Mouse (Mus musculus) brain, embryonic 14.5 days (tissue): Measurements from ENCODE around the gene Slc4a5.

Experiments
- CTCF ChIP-seq: fragments of 200-500 bp; IDR thresholded peaks from 2 replicates; pipeline ENCODE4 v1.5.1; 2012; ENCODE audit warnings: inconsistent platforms, mild to moderate bottlenecking, moderate library complexity, borderline replicate concordance; ENCODE audit not compliant: insufficient read depth, insufficient read length; ENCODE audit errors: extremely low read depth
- POLR2A ChIP-seq: fragments of 200-500 bp; IDR thresholded peaks from 2 replicates; pipeline ENCODE4 v1.6.1; 2012; ENCODE audit warnings: mild to moderate bottlenecking, inconsistent platforms, borderline replicate concordance; ENCODE audit not compliant: poor library complexity, insufficient read depth, insufficient read length, severe bottlenecking; ENCODE audit errors: extremely low read depth

DNA sequence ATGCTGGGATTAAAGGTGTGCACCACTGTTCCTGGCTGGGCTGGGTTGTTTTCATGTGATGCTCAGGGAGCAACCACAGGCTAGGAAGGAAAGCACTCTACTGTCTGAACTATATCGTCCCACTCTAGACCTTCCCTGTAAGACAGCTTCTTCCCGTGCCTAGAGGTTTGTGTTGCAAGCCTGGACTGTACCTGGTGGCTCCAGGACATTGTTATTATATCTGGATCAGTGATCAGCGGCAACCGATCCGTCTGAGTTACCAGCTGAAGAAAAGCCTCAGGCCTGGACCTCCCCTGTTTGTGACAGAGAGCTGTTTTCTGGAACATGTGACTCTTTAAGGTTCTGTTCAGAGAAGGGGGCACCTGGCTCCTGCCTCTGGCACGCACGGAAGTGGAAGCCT is 34.6 kb downstream of the Slc4a5 start:
- no peak for TF ChIP-seq CTCF
- TF ChIP-seq POLR2A, result no peak
